Mouse (Mus musculus) adrenal gland, postnatal 14 days (tissue): ENCODE results near the gene Ptger1. TPM values are rescaled to one million over a fixed set of nuclear protein-coding genes. Genes with fewer than 3 reads are reported as not detected.

Experiments used
- DNase-seq: peaks from one replicate; pipeline ENCODE4 v3.0.0; 2021; ENCODE audit warnings: mixed read lengths
- total RNA-seq: library from RNA; stranded (reverse); gene quantifications from 2 replicates; pipeline ENCODE4 v1.2.3, GENCODE M21; 2021

The Ptger1 gene
- total RNA-seq, 1 experiment from 2014 or later, result 1.4 TPM

DNA sequence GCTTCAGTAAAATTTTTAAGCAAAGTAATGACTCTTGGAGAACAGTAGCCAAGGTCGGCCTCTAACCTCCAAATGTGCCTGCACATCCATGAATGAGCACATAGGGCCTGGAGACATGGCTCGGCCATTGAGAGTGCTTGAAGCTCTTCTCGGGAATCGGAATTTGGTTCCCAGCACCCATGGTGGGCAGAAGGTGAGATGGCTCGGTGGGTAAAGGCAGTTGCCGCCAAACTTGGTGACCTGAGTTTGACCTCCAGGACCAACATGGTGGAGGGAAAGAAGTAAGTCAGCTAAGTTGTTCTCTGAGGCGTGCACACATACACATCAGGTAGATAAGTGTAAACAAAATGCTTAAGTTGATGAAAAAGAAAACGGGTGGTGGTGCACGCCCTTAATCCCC is 10.4 kb upstream of the Ptger1 start:
- DNase-seq, result no peak

DNA sequence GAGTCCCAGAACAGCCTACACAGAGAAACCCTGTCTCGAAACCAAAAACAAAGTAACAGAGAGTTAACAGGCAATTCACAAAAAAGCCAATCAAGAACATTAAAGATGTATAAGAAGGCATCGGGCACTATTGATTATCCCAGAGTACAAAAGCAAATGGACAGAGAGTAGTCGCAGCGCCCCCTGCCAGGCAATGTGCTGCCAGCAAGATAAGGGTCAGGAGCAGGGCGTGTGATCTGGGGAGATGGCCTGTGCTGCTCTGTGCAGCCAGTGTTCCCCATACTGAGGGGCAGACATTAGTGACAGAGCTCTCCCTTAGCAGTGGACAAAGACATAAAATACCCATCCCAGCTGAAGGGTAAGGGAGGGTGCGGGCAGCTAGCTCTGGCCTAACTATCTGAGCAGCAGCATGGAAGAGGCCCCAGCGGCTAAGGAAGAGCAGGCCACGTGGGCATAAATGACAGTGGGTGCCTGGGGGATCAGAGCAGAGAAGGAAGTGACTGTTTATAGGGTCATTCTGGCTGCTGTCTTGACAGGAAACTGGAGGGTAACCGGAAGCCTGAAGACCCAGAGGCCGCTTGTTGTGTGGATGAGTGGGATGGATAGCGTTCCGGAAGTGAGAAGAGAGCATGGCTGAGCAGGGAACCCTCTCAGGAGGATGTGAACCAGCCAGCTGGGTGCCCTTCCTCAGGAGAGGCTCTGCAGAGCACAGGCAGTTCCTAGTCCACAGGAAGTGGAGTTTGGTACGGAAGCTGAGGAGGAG is 9.8 kb upstream of the Ptger1 start:
- DNase-seq, result peak; percentile 51

DNA sequence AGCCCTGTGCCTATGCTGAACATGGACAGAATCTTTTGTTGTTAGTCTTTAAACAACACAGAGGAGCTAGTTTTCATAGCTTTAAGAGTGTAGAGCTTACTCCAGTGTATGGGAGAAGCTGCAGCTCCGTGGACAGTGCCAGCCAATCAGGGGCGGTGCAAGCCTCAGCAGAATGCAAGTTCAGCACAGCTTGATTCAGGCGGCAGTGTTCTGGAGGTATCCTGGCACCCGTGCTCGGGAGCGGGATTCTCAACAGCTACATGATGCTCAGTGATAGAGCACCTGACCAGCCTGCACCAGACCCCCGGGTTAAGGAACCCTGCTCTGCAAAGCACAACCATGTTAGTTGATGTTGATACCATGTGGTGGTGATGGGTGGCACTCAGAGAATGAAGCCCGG is 5.9 kb upstream of the Ptger1 start:
- no peak for DNase-seq

DNA sequence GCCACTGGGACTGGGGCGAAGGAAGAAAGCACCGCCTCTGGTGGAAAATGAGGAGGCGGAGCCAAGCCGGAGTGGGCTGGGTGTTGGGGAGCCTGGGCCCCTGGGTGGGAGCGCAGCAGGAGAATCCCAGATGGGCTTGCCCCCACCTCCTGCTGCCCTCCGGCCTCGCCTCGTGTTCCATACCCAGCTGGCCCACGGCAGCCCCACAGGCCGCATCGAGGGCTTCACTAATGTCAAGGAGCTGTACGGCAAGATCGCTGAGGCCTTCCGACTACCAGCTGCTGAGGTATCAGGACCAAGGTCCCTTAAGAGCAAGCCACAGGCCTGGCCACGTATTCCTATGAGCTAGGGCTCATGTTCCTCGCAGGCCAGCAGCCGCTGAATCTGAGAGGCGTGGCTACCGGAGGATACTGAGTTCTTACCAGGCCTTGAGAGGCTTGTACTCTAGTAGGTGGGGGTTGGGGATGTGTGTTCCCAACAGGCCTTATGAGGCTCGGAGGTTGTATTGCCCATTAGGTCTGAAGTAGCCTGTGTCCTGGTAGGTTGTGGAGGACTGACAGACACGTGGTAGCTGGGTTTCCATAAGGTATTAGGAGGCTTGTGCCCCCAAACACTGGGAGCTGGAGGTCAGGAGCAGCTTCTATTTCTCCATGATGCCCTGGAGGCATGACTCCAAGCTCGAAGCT is 5.3 kb upstream of the Ptger1 start:
- no peak for DNase-seq

DNA sequence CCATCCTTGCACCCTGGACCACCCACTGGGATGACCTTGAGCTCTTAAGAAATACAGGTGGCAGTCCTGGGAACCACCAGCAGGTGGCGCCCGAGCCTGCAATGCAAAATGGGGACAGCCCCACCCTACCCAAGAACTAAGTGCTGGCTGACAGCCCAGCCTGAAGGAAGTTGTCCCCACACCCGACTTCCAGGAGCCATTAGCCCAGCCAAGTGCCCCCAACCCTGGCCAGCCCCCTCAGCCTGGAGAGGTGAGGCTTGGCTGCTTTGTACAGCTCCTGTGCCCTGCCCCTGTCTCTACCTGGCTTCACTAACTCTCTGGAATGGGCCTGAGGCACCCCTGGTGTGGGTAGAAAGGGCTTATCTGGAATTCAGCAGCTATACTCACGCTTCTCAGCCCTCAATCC is 4.1 kb upstream of the Ptger1 start:
- peak; percentile 93 for DNase-seq

DNA sequence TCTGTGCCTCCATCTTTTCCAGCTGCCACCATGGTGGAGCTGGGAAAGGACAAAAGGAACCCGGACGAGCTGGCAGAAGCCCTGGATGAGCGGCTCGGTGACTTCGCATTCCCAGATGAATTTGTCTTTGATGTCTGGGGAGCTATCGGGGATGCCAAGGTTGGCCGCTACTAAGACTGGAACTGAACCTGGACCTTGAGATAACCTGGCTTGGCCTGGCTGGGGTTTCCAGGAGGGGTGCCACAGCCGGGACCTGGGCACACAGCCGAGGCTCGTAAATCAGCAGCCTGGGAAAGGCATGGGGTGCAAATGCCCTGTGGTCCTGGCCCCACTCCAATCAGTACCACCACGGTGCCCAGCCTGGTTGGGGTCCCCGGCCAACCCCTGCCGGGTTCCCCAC is 2.4 kb upstream of the Ptger1 start:
- peak; percentile 64 for DNase-seq

DNA sequence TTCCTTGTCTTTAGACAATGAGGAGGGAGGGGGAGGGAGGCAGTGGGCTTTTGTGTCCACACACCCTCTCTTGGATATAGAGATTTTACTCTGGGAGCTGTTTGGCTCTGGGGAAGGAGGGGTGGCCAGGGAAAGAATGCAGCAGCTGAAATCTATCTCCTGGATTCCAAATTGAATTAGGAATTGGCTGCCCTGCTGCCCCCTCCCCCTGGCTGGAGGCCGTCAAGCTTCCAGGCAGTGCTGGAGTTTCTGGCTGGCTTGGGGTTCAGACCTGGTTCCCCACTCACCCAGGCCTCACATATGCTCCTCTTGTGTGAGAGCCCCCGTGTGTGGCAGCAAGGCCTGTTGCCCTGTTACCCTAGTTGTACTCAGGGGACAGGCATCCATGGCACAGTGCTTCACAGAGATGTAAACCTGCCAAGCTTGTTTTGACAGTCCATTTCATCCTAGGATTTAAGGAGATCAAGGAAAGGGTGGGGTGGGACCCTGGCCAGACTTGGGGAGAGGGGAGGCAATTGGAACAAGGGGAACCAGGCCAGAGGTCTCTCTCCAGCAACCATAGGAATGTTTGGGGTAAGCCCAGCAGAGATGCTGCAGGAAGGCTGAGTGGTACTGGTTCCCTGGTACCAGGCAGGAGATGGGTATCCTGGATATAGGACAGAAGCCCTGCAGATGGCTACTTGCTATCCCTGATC is 1.4 kb upstream of the Ptger1 start:
- DNase-seq, result no peak

DNA sequence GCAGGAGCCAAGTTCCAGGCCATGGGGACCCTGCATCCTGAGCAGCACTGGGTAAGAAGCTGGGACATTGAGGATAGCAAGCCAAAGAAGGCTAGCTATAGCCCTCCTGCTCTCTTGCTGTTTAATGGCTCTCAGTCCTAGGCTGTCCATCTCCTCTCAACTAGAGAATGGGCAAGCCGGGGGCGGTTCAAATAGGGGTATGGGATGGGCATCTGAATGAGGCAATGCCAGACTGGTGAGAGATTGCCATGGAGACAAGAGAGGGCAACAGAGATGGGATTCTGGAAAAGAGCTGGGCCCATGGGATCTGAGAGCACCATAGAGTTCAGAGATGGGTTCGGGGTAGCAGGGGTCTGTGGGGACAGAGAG is 372 bp downstream of the Ptger1 start:
- DNase-seq, result no peak

DNA sequence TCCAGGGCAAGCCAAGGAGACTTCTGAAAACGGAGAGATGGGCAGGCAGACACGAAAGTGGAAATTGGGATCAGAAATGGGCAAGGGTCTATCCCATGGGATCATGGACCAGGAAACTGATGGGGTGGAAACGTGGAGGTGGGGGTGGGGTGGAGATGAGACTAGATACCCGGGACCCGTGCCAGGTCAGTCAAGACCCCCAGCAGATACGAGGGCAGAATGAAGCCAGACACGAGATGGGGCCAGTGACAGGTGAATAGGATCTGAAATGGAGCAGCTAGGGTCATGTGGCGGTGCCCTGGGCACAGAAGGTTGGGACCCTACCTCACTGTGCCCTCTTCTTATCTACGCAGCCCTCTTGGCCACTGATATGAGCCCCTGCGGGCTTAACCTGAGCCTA is 1.0 kb downstream of the Ptger1 start:
- DNase-seq, result no peak

DNA sequence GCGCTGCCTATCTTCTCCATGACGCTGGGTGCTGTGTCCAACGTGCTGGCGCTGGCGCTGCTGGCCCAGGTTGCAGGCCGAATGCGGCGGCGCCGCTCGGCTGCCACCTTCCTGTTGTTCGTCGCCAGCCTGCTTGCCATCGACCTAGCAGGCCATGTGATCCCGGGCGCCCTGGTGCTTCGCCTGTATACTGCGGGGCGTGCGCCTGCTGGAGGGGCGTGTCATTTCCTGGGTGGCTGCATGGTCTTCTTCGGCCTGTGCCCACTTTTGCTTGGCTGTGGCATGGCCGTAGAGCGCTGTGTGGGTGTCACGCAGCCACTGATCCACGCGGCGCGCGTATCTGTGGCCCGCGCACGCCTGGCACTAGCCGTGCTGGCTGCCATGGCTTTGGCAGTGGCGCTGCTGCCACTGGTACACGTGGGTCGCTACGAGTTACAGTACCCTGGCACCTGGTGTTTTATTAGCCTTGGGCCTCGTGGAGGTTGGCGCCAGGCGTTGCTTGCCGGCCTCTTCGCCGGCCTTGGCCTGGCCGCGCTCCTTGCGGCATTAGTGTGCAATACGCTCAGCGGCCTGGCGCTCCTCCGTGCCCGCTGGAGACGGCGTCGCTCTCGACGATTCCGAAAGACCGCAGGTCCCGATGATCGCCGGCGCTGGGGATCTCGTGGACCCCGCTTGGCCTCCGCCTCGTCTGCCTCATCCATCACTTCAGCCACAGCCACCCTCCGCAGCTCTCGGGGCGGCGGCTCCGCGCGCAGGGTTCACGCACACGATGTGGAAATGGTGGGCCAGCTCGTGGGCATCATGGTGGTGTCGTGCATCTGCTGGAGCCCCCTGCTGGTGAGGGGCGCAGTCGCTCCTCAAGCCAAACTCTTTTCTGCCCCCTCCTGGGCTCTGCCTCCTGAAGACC is 1.8 kb downstream of the Ptger1 start:
- DNase-seq, result peak; percentile 78

DNA sequence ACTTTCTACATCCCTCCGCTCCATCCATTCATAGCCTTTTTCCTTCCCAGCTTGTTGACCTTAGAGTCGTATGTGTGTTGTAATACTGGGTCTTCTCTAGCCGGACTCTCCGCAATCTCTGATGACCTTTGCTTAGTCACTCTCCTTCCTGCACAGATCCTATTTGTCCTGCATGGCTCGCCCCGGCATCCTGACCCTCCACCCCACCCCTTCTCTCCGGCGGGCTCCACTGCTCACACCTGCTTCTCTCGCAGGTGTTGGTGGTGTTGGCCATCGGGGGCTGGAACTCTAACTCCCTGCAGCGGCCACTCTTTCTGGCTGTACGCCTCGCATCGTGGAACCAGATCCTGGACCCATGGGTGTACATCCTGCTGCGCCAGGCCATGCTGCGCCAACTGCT is 2.5 kb downstream of the Ptger1 start:
- DNase-seq, result peak; percentile 54

DNA sequence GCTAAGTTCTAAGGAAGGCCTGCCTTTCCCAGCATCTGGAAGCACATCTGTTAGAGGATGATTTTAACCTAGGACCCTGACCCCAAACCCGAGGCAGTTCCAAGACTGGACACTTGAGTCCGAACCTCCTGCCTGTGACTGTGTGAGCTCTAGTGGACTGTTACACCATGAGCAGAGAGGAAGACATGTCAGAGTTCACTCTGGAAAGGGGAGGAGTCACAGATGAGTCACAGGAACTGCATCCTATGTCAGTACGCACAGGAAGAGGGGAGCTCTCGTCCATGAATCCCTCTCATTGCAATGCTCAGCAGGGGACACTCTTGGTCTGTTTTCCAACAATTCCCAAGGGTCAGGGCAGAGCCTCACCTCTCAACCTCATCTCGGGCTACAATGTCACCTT is 6.5 kb downstream of the Ptger1 start:
- DNase-seq, result no peak

DNA sequence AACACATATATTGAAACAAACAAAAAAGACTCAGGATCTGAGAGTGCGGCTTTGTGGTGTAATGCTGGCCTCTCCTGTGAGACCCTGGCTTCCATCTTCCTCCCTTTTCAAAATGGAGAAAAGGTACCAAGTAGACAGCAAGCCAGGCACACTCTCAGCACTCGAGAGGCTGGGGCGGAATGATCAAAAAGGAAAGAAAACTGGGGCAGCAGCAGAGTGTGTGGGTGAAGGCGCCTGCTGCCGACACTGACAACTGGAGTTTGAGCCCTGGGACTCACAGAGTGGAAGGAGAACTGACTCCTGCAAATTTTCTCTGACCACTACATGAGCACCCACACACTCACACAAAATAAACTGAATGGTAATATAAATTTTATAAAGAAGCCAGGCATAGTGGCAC is 8.0 kb downstream of the Ptger1 start:
- DNase-seq, result no peak

DNA sequence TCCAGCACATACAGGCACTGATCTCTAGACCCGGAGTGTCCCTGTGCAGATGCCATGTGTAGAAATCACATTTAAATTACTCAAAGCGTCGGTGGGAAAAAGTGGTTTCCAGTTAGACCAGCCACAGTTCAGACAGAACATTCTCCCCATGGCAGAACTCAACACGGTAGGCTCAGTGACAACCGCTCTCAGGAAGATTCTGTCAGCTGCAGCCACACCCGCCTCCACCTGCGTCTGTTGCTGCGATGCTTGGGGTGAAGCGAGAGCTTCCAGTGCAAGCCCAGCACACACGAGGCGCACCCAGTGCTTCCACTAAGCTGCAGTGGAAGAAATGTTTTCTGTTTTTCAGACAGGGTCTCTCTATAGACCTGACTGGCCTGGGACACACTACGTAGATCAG is 13.4 kb downstream of the Ptger1 start:
- DNase-seq, result no peak

DNA sequence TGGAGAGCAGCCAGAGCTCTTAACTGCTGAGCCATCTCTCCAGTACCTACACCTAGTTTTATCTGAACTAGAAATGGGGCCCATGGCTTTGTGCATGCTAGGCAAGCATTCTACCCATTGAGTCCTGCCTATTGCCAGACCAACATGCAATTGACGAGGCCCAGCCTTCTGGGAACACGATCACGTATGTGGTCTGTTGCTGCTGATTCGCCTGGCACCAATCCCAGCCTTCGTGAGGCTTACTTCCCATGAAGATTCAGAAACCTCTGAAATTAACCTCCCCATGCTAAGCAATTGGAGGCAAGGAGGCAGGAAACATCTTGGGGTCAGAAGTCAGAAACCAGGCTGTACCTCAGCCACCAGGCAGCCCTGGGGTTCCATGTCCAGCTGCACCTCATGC is 14.1 kb downstream of the Ptger1 start:
- no peak for DNase-seq

DNA sequence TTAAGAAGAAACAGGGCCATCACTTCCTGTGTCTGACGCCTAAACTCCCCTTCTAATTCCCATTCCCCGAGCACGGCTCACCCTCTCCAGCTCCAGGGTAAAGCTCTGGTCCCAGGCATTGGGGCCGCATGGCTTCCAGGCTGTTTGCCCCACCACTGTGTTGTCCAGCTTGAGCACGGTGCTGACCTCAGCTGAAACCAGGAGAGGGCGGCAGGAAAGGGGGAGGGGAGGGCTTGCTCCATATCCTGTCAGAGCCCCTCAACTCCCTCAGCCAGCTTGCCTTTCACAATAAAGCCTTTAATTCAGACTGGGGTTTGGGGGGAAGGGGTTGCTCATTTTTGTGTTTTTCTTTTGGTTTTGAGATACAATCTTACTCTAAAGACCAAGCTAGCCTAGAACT is 14.6 kb downstream of the Ptger1 start:
- no peak for DNase-seq

DNA sequence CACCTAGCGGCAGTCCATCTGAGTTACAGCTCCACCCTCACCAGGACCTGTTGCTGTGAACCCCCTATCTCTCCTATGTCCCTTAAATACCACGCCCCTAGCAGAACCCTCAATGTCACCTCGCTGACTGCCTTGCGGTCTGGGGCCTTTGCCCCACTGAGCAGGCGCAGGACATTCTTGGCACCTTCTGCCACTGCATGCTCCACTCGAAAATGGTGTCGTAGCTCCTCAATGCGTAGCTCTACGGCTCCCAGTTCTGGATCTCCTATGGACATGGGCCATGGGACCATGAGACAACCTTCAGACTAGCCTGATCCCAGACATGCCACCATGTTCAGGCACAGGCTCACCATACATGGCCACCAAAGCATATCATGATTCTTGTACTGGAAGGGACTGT is 18.0 kb downstream of the Ptger1 start:
- no peak for DNase-seq

DNA sequence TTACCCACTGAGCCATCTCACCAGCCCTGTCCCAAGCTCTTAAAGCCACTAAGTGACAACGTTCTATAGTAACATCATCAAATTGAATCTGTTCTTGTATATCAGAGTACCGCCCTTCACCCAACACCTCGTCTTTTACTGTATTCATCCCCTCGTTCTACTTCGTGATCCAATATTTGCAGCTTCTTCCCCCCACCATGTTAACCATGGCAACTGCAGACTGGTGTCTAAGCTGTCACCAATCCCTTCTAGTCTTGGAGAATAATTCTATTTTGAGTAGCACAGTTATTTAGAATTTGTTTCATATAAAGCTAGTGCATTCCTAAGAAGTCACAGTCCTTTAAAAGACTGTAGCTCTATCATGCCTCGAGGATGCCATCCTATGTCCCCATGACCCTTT is 22.8 kb downstream of the Ptger1 start:
- no peak for DNase-seq

DNA sequence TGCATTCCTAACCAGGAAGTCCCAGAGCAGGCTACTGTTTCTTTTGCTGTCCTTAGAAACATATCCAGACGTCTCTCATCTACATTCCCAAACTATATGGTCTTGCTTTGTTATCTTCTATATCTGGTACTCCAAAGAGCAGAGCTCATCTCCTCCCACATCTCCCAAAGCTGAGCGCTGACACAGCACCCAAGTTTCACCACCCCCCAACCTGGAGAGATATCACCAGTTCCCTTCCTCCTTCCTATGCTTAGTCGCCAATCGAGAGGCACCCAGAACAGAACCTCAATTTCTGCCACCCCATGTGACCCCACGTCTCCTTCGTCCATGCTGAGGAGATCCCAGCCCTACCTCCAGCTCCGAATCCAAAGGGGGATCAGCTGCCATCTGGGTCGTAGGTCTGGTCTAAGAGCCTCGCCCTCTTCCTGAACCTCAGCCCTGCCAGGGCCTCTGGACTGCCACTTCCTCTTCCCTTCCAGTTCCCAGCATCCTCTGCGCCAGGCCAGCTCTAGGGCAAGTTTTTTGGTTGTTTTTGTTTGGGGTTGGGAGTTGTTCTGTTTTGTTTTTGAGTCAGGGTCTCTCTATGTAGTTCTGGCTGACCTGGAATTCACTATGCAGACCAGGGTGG is 27.2 kb downstream of the Ptger1 start:
- peak; percentile 50 for DNase-seq

DNA sequence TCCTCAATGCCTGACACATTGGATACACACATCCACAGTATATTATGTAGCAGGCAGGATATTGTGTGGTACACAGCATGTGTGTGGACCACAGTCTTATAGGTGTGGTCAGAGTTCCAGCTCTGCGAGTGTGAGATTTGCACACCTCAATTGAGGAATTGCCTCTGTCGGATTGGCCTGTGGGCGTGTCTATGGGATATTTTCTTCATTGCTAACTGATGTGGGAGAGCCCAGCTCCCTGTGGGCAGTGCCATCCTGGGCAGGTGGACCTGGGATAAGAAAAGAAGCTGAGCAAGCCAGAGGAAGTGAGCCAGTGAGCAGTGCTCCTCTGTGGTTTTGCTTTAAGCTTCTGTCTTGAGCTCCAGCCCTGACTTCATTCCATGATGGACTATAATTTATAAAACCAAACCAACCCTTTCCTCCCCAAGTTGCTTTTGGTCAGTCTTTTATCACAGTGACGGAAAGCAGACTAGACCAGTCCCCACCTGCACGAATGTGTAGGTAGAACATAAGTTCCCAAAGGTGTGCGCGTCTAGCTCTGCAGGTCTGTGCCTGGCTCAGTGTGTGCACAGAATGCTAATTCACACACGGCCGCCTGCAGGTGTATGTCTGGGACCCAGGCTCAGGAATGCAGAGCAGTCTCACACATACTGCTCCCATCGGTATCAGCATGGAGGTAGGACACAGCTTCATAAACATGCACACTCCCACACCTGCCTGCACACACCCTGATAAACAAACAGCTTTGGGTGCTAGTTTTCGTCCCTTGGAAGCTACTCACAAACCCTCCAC is 28.1 kb downstream of the Ptger1 start:
- no peak for DNase-seq
